Mouse (Mus musculus) small intestine, adult 2 months (tissue): ENCODE measurements at regions not wholly inside any gene's neighbourhood (a gene's known extent, or its start where the extent isn't known, plus 50 kb on each side); places are given as distances from the start of the nearest gene placed in this dataset.
"Not testable (repeated sequence)": the region's sequence is repeated elsewhere in the genome, so short reads cannot be mapped to it uniquely, and the experiment has no call there.

Experiments used
- H3K27ac ChIP-seq: fragments of 200-500 bp; 2 replicates; pipeline ENCODE4 v1.5.1; 2012; ENCODE audit warnings: low read depth, low read length, control low read depth, inconsistent platforms; ENCODE audit not compliant: insufficient read depth
- H3K27me3 ChIP-seq: fragments of 200-500 bp; 2 replicates; pipeline ENCODE4 v1.6.1; 2012; ENCODE audit warnings: mild to moderate bottlenecking, moderate library complexity, low read length, inconsistent platforms; ENCODE audit not compliant: control insufficient read depth, insufficient read depth
- H3K36me3 ChIP-seq: fragments of 200-500 bp; 2 replicates; pipeline ENCODE4 v1.6.1; 2012; ENCODE audit warnings: mild to moderate bottlenecking, low read length, control low read depth, inconsistent platforms; ENCODE audit not compliant: control insufficient read depth, insufficient read depth
- H3K4me1 ChIP-seq: fragments of 200-500 bp; 2 replicates; pipeline ENCODE4 v1.6.1; 2012; ENCODE audit warnings: low read length, inconsistent platforms, mixed read lengths; ENCODE audit not compliant: control insufficient read depth, insufficient read depth, insufficient read length
- H3K4me3 ChIP-seq: fragments of 200-500 bp; 2 replicates; pipeline ENCODE4 v1.5.1; 2012; ENCODE audit warnings: low read depth, mild to moderate bottlenecking, control low read depth, inconsistent platforms, low read length, moderate library complexity
- CTCF ChIP-seq: fragments of 200-500 bp; IDR thresholded peaks from 2 replicates; pipeline ENCODE4 v1.5.1; 2012; ENCODE audit warnings: low read depth, mild to moderate bottlenecking, control low read depth, inconsistent platforms, low read length, moderate library complexity, mixed read lengths; ENCODE audit not compliant: insufficient replicate concordance, insufficient read length; ENCODE audit errors: extremely low read depth
- POLR2A ChIP-seq: fragments of 200-500 bp; IDR thresholded peaks from 2 replicates; pipeline ENCODE4 v1.6.1; 2012; ENCODE audit warnings: low read depth, mild to moderate bottlenecking, control low read depth, inconsistent platforms, low read length, moderate library complexity
- WGBS: fragments of 180-500 bp; shearing (Covaris S2); methylation state at CpG from one replicate; pipeline ENCODE4 v1.1.7; 2018; 5-methylcytosine and 5-hydroxymethylcytosine counted together

DNA sequence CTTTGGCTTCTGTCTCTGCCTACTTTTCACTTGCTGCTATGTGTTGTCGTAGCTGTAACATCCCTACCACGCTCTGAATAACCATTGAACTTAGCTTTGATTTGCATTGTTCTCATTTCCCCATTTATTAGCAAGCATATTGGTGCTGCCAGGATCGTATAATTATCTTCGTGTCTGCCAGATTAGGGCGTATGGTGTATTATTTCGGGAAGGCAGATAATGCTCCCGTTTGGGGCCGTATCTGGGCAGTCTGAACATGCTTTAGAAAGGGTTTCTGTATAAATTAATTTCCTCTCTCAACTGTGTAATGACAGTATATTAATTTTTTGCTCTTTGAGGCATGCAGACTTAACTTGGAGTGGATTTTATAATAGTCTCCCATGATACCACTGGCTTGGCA, 116.5 kb upstream of the Stt3b start:
- no peak overlapping the region for H3K27ac ChIP-seq
- H3K4me1 ChIP-seq, result no peaks in the 10 kb centered on the region
- H3K36me3 ChIP-seq, result no peaks in the 10 kb centered on the region
- 65% methylated on average over 8 of the region's 8 CpGs for WGBS
- H3K27me3 ChIP-seq, result no peaks in the 10 kb centered on the region
- no peak overlapping the region for H3K4me3 ChIP-seq
- TF ChIP-seq CTCF (no peak), POLR2A (no peak)

DNA sequence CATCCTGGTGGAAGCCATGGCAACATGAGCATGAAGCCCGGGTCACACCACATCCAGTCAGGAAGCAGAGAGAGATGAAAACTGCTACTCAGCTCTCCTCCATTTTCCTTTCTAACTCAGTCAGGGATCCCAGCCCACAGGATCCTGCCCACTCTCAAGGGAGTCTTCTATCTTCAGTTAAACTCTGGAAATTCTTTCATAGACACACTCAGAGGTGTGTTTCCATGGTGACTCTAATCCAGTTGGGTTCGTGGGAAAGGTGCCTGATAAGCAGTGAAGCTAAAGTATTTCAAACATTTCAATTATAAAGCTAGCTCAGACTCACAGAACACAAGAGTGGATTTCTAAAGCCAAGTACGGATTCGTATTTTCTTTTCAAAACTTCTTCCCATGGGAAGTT, 120.0 kb upstream of the Stt3b start:
- TF ChIP-seq POLR2A, result no peak
- TF ChIP-seq CTCF, result no peak
- no peak overlapping the region for H3K27ac ChIP-seq
- no peak overlapping the region for H3K4me3 ChIP-seq
- H3K4me1 ChIP-seq, result no peaks in the 10 kb centered on the region
- 72% methylated on average over 4 of the region's 4 CpGs for WGBS
- no peaks in the 10 kb centered on the region for H3K36me3 ChIP-seq
- no peaks in the 10 kb centered on the region for H3K27me3 ChIP-seq

DNA sequence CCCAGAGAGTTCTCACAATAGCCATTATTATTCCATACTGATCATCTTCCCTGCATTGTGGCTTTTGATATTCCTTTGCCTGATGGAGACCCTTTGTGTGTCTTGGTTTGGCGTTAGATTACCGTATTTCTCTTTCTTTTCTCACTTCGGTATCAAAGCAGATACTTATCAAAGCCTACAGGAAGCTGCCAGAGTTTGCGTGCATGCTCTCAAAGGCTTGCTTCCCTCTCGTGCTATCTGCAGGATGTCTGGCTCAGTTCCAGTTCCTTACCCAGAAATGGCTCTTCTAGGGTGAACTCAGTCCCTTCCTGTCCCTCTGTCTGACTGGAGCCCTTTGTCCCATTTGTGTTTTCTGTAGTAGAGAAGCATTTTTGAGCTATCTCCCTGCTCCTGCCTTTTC, 124.5 kb upstream of the Stt3b start:
- no peaks in the 10 kb centered on the region for H3K4me1 ChIP-seq
- TF ChIP-seq CTCF, result no peak
- TF ChIP-seq POLR2A, result no peak
- no peaks in the 10 kb centered on the region for H3K36me3 ChIP-seq
- H3K4me3 ChIP-seq, result no peak overlapping the region
- no peaks in the 10 kb centered on the region for H3K27me3 ChIP-seq
- H3K27ac ChIP-seq, result no peak overlapping the region
- 12% methylated on average over 5 of the region's 5 CpGs for WGBS

DNA sequence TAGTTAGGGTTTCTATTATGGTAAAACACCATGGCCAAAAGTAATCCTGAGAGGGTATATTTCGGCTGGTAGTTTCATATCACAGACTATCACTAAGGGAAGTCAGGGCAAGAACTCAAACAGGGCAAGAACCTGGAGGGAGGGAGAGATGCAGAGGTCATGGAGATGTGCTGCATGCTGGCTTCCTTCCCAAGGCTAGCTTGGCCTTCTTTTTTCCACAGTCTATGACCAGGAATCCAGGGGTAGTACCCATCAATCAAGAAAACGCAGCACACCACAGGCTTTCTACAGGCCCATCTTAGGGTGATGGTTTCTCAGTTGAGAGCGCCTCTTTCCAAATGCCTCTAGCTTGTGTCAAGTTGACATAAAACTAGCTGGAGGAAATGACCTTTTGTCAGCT, 126.1 kb upstream of the Stt3b start:
- Histone ChIP-seq H3K4me3 (no peak overlapping the region), H3K36me3 (no peaks in the 10 kb centered on the region), H3K27ac (no peak overlapping the region), H3K27me3 (no peaks in the 10 kb centered on the region), H3K4me1 (no peaks in the 10 kb centered on the region)
- WGBS, result 91% methylated on average over 3 of the region's 3 CpGs
- no peak for TF ChIP-seq CTCF
- no peak for TF ChIP-seq POLR2A

DNA sequence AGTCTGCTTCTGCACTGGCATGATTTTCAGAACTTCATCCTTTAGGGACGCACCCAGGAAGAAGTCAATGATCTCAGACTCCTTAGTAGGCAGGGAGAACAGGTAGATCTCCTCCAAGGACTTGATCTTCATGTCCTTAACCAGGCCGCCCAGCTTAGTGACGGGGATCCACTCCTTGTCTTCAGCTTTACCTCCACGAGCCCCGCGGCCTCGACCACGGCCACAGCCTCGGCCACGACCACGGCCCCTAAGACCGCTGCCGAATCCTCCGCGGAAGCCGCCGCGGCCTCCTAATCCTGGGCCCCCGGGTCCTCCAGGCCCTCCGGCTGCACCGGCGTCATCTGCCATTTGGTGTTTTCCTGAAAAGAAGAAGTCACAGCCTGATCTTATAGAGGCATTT, 128.0 kb upstream of the Stt3b start:
- not testable (repeated sequence) for H3K36me3 ChIP-seq, H3K4me3 ChIP-seq, H3K4me1 ChIP-seq, H3K27me3 ChIP-seq, H3K27ac ChIP-seq
- 98% methylated on average over 22 of the region's 22 CpGs for WGBS

DNA sequence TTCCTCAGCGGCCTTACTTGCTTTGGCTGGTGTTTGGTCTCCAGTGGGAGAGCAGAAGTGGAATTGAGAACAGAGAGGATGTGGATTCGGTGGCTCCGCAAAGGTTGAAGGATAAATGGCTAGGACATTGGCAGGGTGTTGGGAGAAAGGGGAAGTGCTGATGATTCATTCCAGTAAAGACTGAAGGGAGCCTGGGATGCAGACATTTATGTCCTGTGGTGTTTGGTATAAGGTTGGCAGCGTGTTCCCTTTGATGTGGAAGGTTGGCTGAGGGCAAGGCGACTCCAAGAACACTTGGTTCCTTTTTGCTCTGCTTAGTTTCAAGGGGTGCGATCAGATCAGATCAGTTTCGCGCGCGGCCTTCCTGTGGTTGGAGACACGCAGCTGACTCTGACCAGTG, 136.5 kb upstream of the Stt3b start:
- H3K36me3 ChIP-seq, result no peaks in the 10 kb centered on the region
- WGBS, result 89% methylated on average over 11 of the region's 11 CpGs
- H3K27me3 ChIP-seq, result no peaks in the 10 kb centered on the region
- no peak overlapping the region for H3K27ac ChIP-seq
- TF ChIP-seq CTCF, result no peak
- no peak for TF ChIP-seq POLR2A
- H3K4me1 ChIP-seq, result peaks cover 4% of the 10 kb centered on the region; the same call in 1 of the 2 replicates
- H3K4me3 ChIP-seq, result no peak overlapping the region

DNA sequence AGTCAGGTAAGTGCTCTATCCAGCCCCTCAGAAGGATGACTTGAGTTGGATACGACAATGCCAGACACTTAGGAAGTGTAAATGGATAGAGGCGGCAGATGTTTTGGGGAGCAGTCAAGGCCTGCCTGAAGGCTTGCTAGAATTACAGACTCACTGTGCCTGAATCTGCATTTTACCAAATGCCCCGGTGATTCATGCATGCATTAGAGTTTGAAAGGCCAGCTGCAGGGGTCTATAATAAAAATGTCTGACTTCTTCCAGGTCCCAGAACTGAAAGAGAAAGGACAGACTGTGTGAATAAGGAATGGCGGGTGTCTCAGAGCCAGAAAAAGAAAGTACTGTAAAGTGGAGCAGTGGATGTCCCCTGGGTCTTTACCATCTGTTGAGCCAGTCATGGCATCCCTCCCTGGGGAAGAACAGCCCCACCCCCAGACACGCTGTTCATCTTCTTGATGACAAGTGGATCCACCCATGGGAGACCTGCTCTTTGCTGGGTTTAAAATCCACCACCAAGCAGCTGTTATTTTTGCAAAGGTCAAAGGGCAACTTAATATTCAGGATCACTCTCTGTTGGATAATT, 140.6 kb upstream of the Stt3b start:
- Histone ChIP-seq H3K4me3 (no peak overlapping the region), H3K27ac (no peak overlapping the region), H3K27me3 (no peaks in the 10 kb centered on the region), H3K4me1 (peaks cover 13% of the 10 kb centered on the region; the same call in 1 of the 2 replicates), H3K36me3 (no peaks in the 10 kb centered on the region)
- 85% methylated on average over 5 of the region's 5 CpGs for WGBS
- TF ChIP-seq POLR2A (no peak), CTCF (no peak)

DNA sequence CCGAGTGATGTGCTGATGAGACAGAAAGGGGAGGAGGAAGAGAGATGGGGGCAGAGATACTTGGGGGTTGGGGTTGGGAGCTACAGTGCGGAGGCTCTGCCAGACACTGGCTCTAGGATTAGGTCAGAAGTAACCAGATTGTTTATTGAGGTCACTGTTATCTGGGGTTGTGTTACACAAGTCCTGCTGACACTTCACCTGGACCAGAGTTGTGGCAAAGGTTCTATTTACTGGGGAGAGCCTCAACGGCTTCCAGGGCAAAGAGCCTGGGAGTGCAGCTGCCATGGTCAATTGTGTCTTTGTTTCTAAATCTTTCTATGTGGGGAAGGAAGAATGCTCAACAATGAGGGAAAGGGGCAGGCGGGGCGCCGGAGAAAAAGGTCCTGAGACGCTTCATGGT, 144.6 kb upstream of the Stt3b start:
- H3K4me3 ChIP-seq, result no peak overlapping the region
- peaks cover 13% of the 10 kb centered on the region for H3K4me1 ChIP-seq
- no peaks in the 10 kb centered on the region for H3K36me3 ChIP-seq
- TF ChIP-seq POLR2A, result no peak
- no peak for TF ChIP-seq CTCF
- no peaks in the 10 kb centered on the region for H3K27me3 ChIP-seq
- H3K27ac ChIP-seq, result no peak overlapping the region
- 81% methylated on average over 7 of the region's 7 CpGs for WGBS
